Mouse (Mus musculus) WW6 (cell line): Measurements from ENCODE around the gene Sf3a2.
A peak's percentile ranks its signal among the peaks of the same experiment; 100 is the strongest.

Experiments
- DNase-seq: peaks from one replicate; pipeline ENCODE4 v3.0.0-alpha.2; 2013; ENCODE audit warnings: low read depth, low spot score

Gene Sf3a2

DNA sequence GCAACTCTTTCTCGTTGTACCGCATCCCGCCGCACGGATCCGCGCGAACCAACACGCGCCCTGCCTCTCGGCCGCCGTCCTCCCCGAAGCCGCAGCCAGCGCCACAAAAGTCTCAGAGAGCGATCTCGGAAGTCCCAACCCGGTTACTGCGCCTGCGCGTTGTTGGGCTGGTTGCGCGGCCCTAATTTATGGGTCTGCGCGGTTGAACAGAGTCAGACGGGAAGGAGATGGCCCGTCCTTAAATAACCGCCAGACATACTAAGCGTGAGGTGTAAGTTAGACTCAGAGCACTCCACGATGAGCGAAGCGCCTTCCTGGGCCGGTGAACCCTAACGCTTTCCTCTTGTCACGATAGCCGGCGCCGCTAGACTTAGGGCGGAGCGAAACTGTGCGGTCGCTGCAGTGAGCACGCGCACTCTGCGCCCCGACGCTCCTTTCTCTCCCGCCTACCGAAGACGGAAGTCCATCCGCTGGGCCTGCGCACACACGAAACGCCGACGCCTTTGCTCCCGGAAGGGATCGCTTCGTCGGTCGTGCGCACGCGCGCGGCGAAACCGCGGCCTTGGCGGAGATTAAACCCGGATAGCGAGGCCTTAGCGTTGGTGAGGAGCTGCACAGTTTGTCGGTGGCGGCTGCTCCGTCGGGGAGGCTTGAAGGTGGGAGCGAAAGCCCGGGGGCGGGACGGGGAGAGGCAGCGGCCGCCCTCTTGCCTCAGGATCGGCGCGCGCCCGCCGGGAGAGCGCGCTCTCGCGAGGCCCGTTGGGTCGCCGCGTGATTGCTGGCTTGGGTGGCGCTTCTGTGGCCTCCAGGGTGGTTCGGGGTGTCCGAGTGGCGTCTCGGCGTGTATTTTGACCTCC, at the start of gene Sf3a2, which contains the start of gene Plekhj1:
Gene Sf3a2, plus strand, starts transcription at position 49 of the 857 bp plus-strand sequence.
Gene Plekhj1, minus strand, starts transcription at position 477 of the 857 bp plus-strand sequence.
- peak; percentile 92 for DNase-seq

DNA sequence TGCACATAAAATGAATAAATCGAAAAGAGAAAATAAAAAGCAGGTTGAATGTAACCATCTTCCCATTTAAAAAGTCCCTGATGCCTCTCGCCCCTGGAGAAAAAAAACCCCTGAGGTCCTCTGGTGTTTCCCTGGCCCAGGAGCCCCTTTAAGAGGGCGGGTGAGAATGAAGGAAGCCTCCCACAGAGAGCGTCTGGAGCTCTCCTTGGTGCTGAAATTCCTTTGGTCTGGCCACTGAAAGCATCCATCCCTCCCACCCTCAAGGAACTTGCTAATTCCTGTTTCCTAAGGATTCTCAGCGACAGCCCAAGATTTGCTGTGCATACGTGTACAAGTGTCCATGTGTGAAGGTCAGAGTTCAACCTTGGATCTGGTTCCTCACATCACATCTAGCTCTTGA, 49.4 kb upstream of the Sf3a2 start:
- no peak for DNase-seq

DNA sequence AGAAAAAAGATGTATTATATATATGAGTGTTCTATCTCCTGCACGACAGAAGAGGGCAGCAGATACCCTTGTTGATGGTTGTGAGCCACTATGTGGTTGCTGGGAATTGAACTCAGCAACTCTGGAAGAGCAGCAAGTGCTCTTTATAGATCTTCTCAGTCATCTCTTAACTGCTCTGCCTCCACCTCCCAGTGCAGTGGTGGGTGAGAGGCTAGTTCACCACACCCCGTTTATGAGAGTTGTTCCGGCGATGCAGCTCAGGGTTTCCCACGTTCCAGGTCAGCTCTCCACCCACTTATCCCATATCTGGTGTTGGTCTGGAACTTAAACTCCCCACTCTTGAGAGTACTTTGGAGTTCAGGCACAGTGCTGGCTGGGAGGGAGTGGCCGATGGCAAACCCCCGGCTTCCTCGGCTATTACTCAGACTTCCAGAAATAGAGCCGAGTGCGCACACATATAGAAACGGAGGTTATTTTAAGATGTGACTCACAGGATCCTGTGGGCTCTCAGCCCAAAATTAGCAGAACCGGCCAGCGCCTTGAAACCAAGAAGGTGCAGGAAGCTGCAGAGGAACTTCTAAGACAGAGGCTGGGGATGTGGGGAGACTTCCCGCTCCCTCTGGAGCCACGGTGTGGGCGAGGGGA, 46.7 kb upstream of the Sf3a2 start:
- no peak for DNase-seq

DNA sequence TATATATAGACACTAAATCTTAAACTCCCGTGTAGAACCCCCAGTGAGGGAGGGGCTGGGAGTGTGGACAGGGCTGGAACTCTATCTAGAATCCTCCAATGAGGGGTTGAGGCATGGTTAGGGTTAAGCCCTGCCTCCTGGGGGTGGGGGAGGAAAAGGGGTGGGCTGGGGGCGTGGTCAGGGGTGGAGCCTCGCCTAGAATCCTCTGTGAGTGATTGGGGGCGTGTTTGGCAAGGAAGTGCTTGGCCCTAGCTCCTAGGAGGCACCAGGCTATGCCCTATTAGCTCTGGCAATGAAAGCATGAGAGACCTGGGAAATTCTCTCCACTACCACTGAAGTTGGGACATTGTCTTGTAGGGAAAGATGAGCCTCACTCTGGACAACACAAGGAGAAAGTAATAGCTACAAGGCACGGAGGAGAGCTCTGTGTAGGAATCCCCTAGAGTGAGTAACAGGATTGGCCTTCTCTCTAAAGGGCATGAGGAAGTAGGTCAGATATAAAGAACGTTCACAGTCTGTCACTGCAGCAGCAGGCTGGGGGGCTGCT, 45.8 kb upstream of the Sf3a2 start:
- DNase-seq: no peak

DNA sequence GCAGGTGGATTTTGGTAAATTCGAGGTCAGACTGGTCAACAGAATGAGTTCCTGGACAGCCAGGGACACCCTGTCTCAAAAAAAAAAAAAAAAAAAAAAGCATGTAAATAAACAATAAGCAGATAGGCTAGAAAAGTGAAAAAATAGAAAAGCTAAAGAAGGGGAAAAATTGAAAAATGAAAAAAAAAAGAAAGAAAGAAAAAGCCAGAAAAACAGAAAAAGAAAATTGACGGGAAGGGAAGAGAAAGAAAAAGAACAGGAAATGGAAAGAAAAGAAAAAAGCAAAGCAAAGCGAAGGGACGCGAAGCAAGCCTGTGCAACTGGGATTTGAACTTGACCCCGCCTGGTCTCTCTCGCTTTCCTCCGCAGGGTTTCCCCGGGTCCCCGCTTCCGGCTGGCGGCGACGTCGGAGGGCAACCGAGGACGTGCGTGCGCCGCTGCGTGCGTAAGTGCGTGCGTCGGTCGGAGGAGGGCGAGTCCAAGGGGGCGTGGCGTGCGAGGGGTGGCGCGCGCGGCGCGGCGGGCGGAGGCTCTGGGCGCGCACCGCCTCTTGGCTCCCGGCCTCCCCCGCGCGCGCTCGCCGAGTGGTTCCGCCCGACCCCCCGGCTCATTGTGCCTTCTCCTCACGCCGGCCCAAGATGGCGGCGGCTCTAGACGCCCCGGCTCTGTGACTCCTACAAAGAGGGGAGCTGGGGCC, 43.3 kb upstream of the Sf3a2 start, which contains the start of gene Dot1l:
Gene Dot1l, plus strand, starts transcription at position 613 of the 697 bp plus-strand sequence.
- DNase-seq: peak; percentile 94

DNA sequence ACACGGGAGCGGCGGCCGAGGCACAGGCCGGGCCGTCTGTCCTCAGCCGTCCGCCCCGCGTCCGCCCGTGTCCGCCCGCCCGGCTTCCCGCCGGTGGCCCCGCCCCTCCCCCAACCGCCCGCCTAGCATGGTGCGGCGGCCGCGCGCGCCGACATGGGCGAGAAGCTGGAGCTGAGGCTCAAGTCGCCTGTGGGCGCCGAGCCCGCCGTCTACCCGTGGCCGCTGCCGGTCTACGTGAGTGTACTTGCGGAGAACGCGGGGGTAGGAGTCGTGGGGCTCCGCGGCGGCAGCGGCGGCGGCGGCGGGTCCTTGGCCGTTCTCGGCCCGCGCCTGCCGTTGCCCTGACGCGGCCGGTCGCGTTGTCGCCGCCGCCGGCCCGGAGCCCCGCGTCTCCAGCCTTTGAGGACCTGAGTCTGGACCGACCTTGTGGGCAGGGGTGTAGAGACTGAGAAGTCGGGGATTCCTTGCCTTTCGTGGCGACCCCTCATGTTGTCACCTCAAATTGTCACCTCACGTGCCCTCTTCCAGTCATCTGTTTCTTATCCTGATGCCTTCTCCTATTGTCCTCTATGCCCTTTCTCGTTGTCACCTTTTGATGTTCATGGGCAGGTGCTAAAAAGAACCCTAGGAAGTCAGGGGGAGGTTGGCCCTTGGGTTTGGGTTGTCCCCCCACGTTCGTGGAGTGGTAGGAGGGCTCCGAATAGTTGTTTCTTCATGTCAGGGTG, 42.5 kb upstream of the Sf3a2 start:
- DNase-seq: no peak

DNA sequence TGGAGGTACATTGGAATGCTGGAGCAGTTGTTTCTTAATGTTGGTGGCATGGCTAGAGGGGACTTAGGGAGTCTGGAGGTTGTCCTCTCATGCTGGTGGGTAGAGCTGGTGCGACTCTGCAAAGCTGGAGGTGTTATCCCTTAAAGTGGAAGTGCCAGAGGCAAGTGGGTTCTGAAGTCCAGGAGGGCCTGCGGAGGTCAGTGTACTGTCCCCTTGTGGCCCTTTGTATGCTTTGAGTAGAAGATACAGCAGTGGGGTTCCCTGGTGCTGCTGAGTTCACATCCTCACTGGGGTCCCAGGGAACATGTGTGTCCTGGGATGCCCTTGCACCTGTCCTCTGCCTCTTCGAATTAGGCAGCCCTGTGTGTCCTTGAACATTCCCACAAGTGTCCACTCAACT, 41.9 kb upstream of the Sf3a2 start:
- DNase-seq: no peak

DNA sequence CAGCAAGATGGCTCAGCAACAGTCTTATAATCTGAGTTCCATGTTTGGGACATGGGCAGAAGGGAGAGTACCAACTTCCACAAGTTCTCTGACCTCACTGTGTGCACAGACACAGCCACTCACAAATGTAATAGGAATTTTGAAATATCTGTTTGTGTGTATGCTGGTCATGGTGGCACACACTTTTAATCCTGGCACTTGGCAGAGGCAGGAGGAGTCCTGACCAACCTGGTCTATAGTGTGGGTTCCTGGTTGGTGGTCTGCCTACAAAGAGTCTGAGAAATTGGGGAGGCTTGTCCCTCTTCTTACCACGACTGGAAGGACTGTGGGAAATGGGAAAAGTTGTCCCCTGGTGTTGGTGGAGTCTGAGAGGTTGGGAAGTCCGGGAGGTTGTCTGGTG, 41.5 kb upstream of the Sf3a2 start:
- DNase-seq: no peak

DNA sequence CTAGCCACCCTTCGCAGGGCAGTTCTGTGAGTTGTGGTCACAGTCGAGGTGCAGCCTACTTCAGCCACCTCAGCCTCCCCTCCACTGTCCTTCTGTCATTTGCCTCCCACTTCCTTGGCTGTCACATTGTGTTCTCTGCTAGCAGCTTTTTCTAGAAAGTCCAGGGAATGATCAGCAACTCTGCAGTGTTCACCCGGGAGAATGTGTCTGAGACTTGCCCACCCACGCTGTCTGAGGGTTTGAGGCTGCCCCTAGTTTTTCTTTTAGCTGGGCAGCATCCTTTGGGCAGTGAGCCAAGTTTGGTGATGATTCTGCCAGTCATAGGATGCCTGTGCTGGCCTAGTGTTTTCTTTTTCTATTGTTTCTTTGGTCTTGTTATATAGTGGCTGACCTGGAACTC, 41.0 kb upstream of the Sf3a2 start:
- no peak for DNase-seq

DNA sequence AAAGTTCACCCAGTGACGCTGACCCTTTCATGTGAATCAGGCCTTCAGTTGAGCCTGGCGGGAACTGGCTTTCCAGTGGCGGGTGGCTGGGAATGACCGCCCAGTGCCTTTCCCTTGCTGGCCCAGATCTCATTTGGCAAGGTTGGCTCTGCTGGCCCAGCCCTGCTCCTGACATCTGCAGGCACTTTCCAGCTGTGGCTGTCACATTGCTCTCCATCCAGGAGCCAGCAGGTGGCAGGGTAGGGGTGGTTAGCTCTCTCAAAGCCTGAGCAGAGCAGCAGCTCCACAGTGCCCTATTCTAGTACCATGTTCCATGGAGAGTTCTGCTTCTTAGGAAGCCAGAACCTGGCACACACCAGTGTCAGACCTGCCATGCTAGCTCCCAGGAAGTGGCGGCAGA, 40.3 kb upstream of the Sf3a2 start:
- no peak for DNase-seq

DNA sequence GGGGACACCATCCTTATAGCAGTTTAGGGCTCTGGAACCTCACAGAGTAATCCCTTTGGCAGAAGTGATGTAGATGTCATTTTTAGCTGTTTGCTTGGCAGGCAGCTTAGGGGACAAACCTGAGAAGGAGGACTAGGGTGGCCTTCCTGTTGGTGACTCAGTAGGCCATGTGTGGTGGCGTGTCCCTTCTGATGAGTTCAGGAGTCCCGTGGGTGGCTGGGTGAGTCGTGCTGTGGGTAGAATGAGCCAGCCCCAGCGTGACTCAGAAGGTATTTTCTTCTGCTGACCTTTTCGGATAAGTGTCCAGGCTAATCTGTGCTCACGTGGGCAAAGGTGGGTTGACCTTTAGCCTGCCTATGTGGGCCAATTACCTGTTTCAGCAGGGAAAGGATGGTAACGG, 39.3 kb upstream of the Sf3a2 start:
- no peak for DNase-seq

DNA sequence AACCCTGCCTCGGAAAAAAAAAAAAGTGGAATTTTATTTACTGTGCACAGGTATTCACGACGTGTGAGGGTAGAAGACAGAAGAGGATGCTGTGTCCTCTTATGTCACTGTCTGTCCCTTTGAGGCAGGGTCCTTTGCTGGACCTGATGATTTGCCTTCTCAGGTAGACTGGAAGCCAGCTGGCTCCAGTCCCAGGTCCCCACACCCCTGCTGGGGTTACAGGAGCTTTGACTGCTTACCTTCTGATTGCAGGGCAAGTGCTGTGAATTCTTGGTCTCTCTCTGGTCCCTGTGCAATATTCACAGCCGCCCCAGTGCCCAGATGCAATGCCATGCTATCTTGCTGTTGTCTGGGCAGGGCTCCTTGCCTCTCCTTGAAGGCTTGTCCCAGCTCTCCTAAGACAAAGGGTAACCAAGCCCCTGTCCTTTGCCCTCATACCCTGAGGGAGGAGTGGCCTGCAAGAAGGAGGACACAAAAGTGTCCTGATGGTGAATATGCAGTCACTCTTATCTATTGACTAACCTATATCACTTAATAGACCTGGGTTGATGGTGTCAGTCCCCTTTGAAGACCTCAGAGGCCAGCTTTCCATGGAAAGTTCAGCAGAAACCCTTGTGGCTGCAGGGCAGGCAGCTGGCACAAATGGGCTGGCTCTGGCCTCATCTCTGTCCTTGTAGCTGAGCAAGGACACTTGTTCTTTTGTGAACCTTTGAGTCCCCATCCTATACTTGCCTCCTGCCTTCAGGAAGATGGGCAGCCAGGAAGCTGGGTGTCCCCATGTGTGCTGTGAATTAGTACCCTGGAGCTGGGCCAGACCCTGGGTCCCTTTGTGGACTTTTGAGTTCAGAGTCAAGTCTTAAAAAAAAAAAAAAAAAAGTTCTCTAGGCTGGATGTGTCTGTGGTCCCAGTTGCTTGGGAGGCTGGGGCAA, 37.1 kb upstream of the Sf3a2 start:
- no peak for DNase-seq

DNA sequence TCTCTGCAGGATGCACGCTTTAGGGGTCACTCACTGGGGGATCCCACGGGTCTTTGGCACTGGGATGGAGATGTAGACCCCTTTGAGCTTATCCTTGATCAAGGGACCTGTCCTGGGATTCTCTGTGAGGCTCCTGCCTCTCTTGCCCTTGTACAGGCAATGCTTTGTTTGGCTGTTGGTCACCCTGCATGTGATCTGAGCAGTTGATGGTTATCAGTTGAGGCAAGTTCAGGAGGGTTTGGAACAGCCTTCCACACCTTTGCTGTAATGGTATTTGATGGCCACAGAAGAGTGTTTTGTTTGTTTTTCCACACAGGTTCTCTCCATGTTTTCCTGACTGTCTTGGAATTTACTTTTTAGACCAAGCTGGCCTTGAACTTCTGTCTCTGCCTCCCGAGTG, 36.2 kb upstream of the Sf3a2 start:
- DNase-seq: no peak

DNA sequence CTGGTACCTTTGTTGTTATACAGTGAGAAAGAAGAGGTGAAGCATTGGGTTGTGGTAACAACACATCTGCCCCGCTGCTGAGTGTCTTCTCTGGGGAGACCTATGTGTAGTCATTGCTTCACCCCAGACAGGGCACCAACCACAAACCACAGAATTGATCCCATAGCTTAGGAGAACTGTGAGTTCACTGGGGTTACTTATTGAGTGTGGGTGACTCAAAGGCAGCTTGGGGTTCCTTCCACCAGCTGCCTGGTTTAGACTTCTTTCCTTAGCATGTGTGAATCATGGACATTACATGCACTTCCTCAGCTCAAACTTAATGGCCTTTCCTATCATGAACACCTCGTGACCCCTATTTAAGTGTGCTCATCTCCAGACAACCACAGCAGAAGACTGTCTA, 34.5 kb upstream of the Sf3a2 start:
- DNase-seq: no peak

DNA sequence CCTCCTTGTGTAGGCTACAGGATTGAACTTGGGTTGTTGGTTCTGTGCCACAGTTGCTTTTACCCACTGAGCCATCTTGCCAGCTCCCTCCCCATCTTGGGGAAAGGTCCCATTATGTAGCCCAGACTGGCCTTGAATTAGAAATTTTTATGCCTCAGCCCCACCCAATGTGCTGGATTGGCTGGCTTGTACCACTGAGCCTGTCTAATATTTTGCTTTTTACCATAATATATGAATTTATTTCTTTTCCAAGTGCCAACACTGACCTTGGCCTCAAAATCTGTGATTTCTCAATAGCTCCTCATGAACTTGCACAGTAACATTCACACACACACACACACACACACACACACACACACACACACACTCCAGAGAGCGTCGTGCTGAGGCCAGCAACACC, 32.3 kb upstream of the Sf3a2 start:
- DNase-seq: no peak

DNA sequence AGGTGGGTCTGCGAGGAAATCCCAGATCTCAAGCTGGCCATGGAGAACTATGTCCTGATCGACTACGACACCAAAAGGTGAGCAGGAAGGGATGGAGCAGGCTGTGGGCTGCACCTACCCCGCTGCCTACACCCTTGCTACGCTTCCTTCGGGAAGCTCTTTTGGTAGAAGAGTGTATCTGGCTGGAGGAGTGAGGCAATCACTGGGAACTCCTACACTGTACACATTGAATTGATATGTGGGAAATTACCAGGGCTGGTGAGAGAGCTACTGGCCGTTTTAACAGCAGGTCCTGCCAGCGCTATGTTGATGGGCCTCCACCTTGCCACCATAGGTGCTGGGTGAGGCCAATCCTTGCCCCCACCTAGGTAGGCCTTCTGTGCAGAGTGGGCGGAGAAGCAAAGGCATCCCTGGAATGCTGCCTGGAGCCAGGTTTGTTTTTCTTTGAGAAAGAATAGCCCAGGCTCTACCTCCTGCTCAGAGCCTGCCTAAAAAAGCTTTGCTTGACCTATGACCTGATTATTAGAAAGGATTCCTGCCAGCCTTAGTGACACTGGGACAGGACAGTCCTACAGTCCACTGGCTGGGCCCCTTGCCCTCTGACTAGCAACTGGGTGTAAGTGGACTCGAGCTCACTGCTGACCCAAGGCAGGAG, 31.7 kb upstream of the Sf3a2 start:
- no peak for DNase-seq

DNA sequence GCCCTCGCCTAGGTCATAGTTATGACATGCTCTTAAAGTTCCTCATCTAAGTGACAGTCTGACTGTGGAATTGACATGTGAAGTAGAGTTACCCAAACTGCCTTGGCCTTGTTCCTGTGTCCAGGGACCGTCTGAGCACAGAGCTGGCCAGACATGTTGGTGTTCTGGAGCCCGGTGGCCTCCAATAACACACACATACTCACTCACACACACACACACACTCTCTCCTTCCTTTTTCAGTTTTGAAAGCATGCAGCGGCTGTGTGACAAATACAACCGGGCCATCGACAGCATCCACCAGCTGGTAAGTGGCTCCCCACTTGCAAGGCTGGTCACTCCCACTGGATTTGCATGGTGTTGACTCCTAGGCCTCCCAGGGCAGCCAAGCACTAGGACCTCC, 29.6 kb upstream of the Sf3a2 start:
- DNase-seq: no peak

DNA sequence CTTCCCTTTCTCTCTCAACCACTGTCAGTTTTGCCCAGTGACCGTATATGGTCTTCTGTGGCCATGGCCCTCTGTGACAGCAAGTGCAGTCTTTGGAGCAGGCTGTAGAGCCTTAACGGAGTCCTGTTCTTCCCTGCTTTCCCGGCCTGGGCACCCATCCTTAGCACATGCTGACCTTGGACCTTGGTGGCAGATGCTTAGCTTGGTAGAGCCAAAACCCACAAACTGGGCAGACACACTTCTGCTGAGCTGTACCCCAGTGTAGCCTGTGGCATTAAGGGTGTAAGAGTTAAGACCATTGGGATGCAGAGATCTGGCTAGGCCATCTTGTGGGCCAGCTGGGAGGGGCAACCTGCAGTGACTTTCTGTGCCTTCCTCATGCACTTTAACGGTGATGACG, 24.2 kb upstream of the Sf3a2 start:
- DNase-seq: no peak

DNA sequence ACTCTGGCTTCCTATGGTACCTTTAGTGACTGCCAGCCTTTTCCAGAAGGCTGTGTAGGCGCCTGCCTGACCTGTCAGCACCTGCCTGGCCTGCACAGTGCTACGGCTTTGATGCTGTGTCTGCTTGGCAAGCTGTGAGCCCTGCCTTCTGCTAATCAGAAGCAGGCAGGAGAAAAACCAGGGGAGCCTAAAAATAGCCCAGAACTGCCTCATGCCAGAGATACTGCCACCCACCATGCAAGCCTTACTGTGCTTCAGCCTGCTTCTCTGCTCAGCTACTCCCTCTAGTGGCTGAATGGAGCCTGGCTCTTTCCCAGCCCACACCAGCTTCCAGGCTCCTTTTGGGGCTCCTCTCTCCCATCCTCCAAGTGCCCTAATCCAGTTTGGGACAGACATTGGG, 23.4 kb upstream of the Sf3a2 start:
- DNase-seq: no peak

DNA sequence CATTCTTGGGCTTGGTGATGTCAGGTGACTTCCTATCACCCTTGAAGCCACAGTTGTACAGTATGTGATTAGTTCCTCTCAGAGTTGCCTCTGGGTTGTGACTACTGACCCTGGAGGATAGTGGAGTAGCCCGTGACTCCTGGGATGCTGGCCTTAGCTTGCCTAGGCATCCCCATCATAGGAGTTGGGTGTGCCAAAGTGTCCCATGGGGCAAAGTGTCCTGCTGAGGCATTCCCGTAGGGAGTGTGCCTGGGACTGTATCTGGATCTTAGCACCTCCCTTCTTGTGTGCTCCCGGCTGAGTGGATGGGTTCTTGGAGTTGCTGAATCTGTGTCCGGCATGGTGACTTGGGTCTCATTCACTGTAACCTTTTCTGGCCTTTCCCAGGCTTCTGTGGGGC, 23.0 kb upstream of the Sf3a2 start:
- no peak for DNase-seq
